Mouse (Mus musculus): ENCODE measurements at regions not wholly inside any gene's neighbourhood (a gene's known extent, or its start where the extent isn't known, plus 50 kb on each side); places are given as distances from the start of the nearest gene placed in this dataset.
A peak's percentile ranks its signal among the peaks of the same experiment; 100 is the strongest.

DNA sequence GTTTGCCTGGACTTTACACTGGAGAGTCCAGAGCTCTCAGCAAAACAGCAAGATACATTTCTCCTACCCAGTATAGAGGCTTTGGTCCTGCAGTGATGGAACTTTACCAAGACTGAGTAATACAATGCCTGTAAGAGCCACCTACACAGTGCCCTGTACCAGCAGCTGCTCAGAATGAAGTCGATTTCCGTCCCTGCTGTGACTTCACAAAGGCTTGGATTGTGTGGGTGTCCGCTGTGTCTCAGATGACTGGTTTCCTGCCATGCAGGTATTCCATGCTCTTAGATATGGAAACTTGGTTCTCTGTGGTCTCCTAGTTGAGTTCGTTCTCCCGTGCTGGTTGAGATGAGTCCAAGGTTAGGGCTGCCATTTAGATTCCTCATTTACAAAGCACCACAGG, 81.0 kb upstream of the Map4k3 start:
- TF ChIP-seq CTCF (IDR thresholded peaks at IDR 0.05; ENCODE audit: low read depth), result no peak
- no peaks in the 10 kb centered on the region for H3K36me3 ChIP-seq (ENCODE audit: insufficient read depth, low read length)
- 0 out of 2 replicates have a peak, but pooled peaks cover 6% of the 10 kb centered on the region for H3K4me1 ChIP-seq (replicated peaks; ENCODE audit: insufficient read depth, low read length)
- H3K4me2 ChIP-seq (ENCODE audit: low read length), result no peak overlapping the region
- H3K9ac ChIP-seq (ENCODE audit: low read depth, low read length), result no peak overlapping the region
- ATAC-seq (replicated peaks; ENCODE audit: low FRiP score, low read depth), result no peak
- no peaks in the 10 kb centered on the region for H3K27me3 ChIP-seq (ENCODE audit: insufficient read depth, low read length)
- 67% methylated on average over 5 of the region's 5 CpGs for WGBS
- no peak overlapping the region for H3K4me3 ChIP-seq (replicated peaks; ENCODE audit: low read depth, low read length)
- no peak for DNase-seq (ENCODE audit: low spot score)
- H3K27ac ChIP-seq, result no peak overlapping the region
- H3K9me3 ChIP-seq (replicated peaks; ENCODE audit: low read length), result no peaks in the 10 kb centered on the region

DNA sequence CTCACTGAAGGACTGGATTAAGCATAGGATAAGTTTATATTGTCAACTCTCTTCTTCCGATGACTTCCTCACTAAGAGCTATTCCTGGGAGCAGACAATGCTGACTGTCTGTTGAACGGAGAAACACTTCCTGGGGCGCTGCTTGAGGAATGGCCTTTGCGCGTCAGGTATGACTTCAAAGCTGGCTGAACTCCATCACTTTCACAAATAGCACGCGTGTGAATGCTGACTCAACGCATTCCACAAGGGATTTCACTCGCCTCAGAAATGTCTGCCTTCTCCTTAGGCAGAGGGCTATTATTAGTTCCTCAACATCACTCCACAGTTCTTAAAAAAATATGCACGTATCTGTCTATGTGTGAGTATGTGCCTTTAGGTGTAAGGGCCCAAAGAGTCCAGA, 79.8 kb upstream of the Map4k3 start:
- peak; percentile 56 for DNase-seq (ENCODE audit: low spot score)

DNA sequence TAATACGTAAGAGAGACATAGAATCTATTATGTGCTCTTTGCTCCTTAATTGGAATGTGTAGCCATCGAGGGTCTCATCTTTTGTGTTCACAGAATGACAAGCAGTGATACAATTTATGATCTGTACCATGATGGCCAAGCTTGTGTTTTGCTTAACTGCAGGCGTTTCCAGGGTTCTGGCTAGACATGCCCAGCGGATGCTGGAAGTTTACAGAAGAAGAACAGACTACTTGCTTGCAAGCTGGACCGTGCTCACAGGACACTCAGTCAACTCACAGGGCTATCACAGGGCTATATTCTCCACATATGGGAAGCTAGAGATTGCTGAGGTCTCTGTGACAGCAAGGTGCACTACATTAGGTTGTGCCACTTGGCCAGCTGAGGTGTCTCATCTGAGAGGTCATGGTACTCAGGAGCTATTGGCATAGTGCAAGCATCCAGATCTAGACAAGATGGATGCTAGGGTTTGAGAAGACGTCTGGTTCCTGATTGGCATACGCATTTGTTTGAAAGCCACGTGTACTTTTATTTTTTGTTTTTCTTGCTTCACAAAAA, 75.2 kb upstream of the Map4k3 start:
- H3K27me3 ChIP-seq (ENCODE audit: insufficient read depth, low read length), result no peaks in the 10 kb centered on the region
- no peak overlapping the region for H3K9ac ChIP-seq (ENCODE audit: low read depth, low read length)
- no peak overlapping the region for H3K27ac ChIP-seq
- TF ChIP-seq CTCF (IDR thresholded peaks at IDR 0.05; ENCODE audit: low read depth), result no peak
- 61% methylated on average over 8 of the region's 8 CpGs for WGBS
- no peaks in the 10 kb centered on the region for H3K36me3 ChIP-seq (ENCODE audit: insufficient read depth, low read length)
- ATAC-seq (replicated peaks; ENCODE audit: low FRiP score, low read depth) (no peak), DNase-seq (ENCODE audit: low spot score) (peak; percentile 44)
- H3K4me2 ChIP-seq (ENCODE audit: low read length), result no peak overlapping the region
- no peaks in the 10 kb centered on the region for H3K9me3 ChIP-seq (replicated peaks; ENCODE audit: low read length)
- peaks cover 23% of the 10 kb centered on the region for H3K4me1 ChIP-seq (replicated peaks; ENCODE audit: insufficient read depth, low read length)
- no peak overlapping the region for H3K4me3 ChIP-seq (replicated peaks; ENCODE audit: low read depth, low read length)

More for the DNA sequence above, 79.8 kb upstream of the Map4k3 start:
- no peaks in the 10 kb centered on the region for H3K4me1 ChIP-seq (replicated peaks; ENCODE audit: insufficient read depth, low read length)
- H3K27ac ChIP-seq, result no peak overlapping the region
- no peaks in the 10 kb centered on the region for H3K36me3 ChIP-seq (ENCODE audit: insufficient read depth, low read length)
- no peak for TF ChIP-seq CTCF (IDR thresholded peaks at IDR 0.05; ENCODE audit: low read depth)
- no peaks in the 10 kb centered on the region for H3K9me3 ChIP-seq (replicated peaks; ENCODE audit: low read length)
- H3K27me3 ChIP-seq (ENCODE audit: insufficient read depth, low read length), result no peaks in the 10 kb centered on the region
- H3K4me3 ChIP-seq (replicated peaks; ENCODE audit: low read depth, low read length), result no peak overlapping the region
- 45% methylated on average over 10 of the region's 10 CpGs for WGBS
- H3K4me2 ChIP-seq (ENCODE audit: low read length), result no peak overlapping the region
- no peak for ATAC-seq (replicated peaks; ENCODE audit: low FRiP score, low read depth)
- H3K9ac ChIP-seq (ENCODE audit: low read depth, low read length), result no peak overlapping the region

DNA sequence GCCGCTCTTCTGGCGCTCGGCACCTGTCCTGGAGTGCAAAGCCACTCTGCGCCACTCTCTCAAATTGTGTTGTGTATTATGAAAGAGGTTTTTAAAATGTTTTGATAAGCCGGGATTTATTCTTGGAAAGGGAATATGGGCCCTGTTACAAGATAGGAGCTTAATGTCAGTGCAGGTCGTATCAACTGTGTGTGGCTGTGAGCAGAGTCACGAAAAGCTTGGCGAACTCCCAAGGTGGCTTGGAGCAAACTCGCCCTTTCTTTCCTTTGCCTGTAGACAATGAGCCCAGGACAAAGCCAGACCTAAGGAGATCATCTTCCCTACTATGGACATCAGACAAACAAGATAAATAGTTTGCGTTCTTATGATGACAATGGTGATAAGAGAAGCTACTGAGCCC, 74.3 kb upstream of the Map4k3 start:
- Histone ChIP-seq H3K36me3 (ENCODE audit: insufficient read depth, low read length) (no peaks in the 10 kb centered on the region), H3K9ac (ENCODE audit: low read depth, low read length) (no peak overlapping the region), H3K4me1 (replicated peaks; ENCODE audit: insufficient read depth, low read length) (peaks cover 23% of the 10 kb centered on the region), H3K4me3 (replicated peaks; ENCODE audit: low read depth, low read length) (no peak overlapping the region), H3K9me3 (replicated peaks; ENCODE audit: low read length) (no peaks in the 10 kb centered on the region), H3K27ac (peak overlapping the region; percentile 81), H3K27me3 (ENCODE audit: insufficient read depth, low read length) (no peaks in the 10 kb centered on the region), H3K4me2 (ENCODE audit: low read length) (no peak overlapping the region)
- peak; percentile 43 for DNase-seq (ENCODE audit: low spot score)
- no peak for TF ChIP-seq CTCF (IDR thresholded peaks at IDR 0.05; ENCODE audit: low read depth)
- ATAC-seq (replicated peaks; ENCODE audit: low FRiP score, low read depth), result no peak
- 58% methylated on average over 10 of the region's 10 CpGs for WGBS

DNA sequence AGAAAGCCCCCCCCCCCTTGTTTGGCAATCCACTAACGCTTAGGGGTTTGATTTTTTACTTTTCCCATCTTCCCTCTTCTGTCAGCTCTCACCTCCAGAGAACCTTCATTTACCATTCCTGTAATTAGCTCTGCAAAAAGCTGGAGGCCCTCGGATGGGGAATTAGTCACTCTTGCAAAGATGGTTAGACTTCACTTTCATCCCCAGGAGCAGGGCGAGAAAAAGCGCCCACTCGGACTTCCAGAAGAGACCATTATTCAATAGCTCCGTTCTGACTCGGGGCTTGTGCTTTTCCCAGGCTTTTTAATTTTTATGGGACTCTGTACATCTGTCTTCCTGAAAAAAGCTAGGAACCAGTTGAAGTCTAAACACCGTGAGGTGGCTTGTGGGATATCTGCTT, 73.7 kb upstream of the Map4k3 start:
- ATAC-seq (replicated peaks; ENCODE audit: low FRiP score, low read depth) (no peak), DNase-seq (ENCODE audit: low spot score) (no peak)
- H3K4me2 ChIP-seq (ENCODE audit: low read length), result no peak overlapping the region
- no peaks in the 10 kb centered on the region for H3K27me3 ChIP-seq (ENCODE audit: insufficient read depth, low read length)
- TF ChIP-seq CTCF (IDR thresholded peaks at IDR 0.05; ENCODE audit: low read depth), result no peak
- no peaks in the 10 kb centered on the region for H3K36me3 ChIP-seq (ENCODE audit: insufficient read depth, low read length)
- 38% methylated on average over 8 of the region's 8 CpGs for WGBS
- H3K9me3 ChIP-seq (replicated peaks; ENCODE audit: low read length), result no peaks in the 10 kb centered on the region
- no peak overlapping the region for H3K4me3 ChIP-seq (replicated peaks; ENCODE audit: low read depth, low read length)
- H3K9ac ChIP-seq (ENCODE audit: low read depth, low read length), result no peak overlapping the region
- peak overlapping the region; percentile 81 for H3K27ac ChIP-seq
- peaks cover 23% of the 10 kb centered on the region for H3K4me1 ChIP-seq (replicated peaks; ENCODE audit: insufficient read depth, low read length)

DNA sequence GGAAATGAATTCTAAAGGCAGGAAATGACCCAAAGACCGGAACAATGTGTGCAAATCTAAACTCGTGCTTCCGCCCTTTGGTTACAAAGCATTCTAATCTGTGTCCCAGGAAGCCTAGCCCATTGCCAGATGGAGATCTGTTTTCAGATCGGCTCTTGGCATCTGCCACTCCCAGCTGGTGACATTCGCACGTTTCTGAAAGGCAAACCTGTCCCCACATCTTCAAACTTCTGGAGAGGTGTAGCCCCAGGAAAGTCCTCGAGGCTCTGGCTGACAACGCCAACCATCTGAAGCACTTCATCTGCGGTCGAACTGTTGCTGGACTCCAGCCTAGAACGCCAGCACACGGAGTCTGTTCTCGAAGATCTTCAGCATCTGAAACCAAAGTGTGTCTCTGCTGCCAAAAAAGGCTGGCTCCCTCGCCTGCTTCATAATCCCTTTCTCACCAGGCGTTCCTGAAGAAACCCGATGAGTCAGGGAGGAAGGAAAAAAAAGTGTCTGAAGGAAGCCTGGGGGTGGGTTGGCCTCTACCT, 73.2 kb upstream of the Map4k3 start:
- DNase-seq (ENCODE audit: low spot score) (peak; percentile 74), ATAC-seq (replicated peaks; ENCODE audit: low FRiP score, low read depth) (no peak)
- H3K27me3 ChIP-seq (ENCODE audit: insufficient read depth, low read length), result no peaks in the 10 kb centered on the region
- TF ChIP-seq CTCF (IDR thresholded peaks at IDR 0.05; ENCODE audit: low read depth), result no peak
- H3K9me3 ChIP-seq (replicated peaks; ENCODE audit: low read length), result no peaks in the 10 kb centered on the region
- peak overlapping the region; percentile 81 for H3K27ac ChIP-seq
- 34% methylated on average over 16 of the region's 16 CpGs for WGBS
- H3K4me2 ChIP-seq (ENCODE audit: low read length), result 0 out of 2 replicates have a peak overlapping the region, but pooled peaks have one; percentile 15
- H3K4me1 ChIP-seq (replicated peaks; ENCODE audit: insufficient read depth, low read length), result peaks cover 23% of the 10 kb centered on the region
- no peak overlapping the region for H3K4me3 ChIP-seq (replicated peaks; ENCODE audit: low read depth, low read length)
- H3K36me3 ChIP-seq (ENCODE audit: insufficient read depth, low read length), result no peaks in the 10 kb centered on the region
- no peak overlapping the region for H3K9ac ChIP-seq (ENCODE audit: low read depth, low read length)

DNA sequence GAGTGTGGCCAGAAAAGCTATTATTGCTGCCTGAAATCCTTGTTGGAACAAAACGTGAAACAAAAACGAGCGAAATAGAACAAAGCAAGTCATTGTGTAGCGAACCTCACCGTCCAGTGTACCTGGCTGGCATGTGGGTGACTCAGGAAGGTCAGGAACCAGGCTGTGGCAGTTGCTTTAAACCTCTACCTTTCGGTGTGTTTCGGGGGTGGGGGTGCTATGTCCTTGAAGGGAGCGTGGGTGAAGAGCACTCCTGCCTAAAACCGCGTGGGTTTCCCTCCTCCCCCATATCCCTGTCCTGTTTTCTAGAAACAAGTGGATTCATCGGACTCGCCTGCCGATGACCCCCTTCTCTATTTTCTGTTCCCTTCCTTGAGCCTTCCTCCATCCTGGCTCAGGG, 72.6 kb upstream of the Map4k3 start:
- WGBS, result 67% methylated on average over 13 of the region's 13 CpGs
- ATAC-seq (replicated peaks; ENCODE audit: low FRiP score, low read depth), result peak; percentile 47; the same call in 1 of the 2 replicates
- H3K9ac ChIP-seq (ENCODE audit: low read depth, low read length), result no peak overlapping the region

More for the DNA sequence above, 72.6 kb upstream of the Map4k3 start:
- Histone ChIP-seq H3K36me3 (ENCODE audit: insufficient read depth, low read length) (no peaks in the 10 kb centered on the region), H3K4me3 (replicated peaks; ENCODE audit: low read depth, low read length) (no peak overlapping the region), H3K27ac (peak overlapping the region; percentile 70), H3K4me2 (ENCODE audit: low read length) (no peak overlapping the region), H3K27me3 (ENCODE audit: insufficient read depth, low read length) (no peaks in the 10 kb centered on the region), H3K4me1 (replicated peaks; ENCODE audit: insufficient read depth, low read length) (peaks cover 23% of the 10 kb centered on the region), H3K9me3 (replicated peaks; ENCODE audit: low read length) (no peaks in the 10 kb centered on the region)
- no peak for DNase-seq (ENCODE audit: low spot score)
- TF ChIP-seq CTCF (IDR thresholded peaks at IDR 0.05; ENCODE audit: low read depth), result no peak

Measured in kidney, postnatal 0 days (tissue).